Mouse (Mus musculus) spleen, embryonic (tissue): ENCODE results near the gene Pknox1.

Experiments used
- CTCF ChIA-PET: fragments of 350-600 bp; sonication (Branson Sonifier 250); formaldehyde crosslinking; loops from one replicate; lab custom pipeline; 2022; lab: Charles Lee

Pknox1 gene

DNA sequence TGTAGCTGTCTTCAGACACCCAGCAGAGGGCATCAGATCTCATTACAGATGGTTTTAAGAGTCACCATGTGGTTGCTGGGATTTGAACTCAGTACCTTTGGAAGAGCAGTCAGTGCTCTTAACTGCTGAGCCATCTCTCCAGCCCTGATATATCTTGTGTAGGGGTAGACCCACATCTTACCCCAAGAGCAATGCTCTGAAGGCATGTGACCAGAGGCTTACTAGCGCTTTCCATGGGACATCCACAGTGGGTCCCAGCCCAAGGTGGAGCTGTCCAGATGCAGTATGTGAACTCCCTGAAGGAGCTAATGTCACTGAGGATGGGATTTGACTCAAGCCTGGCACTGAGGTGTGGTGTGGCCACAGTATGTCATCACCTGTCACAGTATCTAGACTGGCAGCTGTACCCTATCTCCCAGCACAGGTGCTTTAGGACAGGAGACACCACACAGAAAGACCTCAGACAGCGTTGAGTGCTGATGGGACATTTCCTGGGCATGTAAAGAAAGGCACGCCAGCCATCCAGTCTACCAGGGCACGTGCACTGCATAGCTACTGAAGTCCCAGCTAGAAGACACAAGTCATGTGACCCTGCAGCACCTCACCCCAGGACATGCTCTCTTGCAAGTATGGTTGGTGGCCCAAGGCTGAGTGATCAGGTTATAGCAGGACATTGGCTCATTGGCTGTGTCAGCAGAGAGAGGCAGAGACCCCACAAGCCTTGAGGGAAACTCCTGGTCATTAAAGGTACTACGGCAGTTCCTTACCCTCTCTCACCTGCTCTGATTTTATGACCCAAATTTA, 81.9 kb downstream of the Pknox1 start:
- CTCF ChIA-PET: no interaction called here

DNA sequence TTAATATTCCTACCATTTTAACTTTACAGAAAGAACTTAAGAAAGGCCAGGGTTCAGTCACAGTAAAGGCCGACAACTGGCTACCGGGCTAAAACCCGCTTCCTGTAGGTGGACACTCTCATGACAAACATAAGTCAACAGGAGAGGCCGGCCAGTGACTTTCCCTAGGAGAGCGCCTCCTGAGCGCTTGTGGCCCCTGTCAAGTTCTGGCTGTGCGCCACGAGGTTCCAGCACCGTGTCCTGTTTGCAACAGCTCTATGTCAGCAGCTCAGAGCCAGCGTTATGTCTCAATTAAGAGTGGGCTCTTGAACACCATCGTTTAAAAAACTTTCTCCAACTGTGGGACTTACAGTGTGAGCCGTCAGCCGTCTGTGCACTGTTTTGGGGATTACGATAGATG, 87.6 kb downstream of the Pknox1 start:
- CTCF ChIA-PET: no interaction called here

DNA sequence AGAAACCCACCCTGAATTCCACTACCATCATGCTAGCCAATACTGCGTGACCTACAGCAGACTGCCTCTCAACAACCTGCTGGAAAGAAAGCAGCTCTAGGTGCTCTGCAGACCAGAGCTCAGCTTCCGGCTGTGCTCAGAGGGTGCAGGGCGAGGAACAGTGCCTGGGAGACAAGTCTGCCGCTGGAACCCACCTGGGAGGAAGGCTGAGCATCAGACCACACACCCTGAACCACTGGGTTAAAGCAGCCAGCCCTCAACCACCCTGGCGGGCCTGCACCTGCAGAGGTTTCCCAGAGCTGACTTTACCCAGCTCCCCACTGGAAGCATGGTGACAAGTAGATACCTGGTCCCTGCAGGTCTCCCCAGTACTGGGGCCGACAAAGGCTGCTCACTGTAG, 88.7 kb downstream of the Pknox1 start:
- CTCF ChIA-PET: no interaction called here

DNA sequence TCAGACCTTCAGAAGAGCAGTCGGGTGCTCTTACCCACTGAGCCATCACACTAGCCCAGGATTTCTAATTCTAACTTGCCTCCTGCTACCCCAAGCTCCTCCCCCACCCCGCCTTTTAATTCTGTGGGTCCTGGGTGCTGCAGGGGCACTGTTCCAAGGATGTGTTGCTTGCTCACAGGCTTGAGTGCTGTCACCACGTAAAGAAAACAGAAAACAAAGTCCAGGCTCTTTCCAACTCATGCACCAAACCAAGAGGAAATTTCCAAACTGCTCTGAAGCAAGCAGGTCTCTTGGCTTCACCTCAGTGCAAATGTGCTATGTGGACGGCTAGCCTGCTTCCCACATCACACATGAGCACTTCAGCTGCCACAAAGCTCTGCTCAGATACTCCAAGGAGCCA, 90.8 kb downstream of the Pknox1 start:
- CTCF ChIA-PET: no interaction called here

DNA sequence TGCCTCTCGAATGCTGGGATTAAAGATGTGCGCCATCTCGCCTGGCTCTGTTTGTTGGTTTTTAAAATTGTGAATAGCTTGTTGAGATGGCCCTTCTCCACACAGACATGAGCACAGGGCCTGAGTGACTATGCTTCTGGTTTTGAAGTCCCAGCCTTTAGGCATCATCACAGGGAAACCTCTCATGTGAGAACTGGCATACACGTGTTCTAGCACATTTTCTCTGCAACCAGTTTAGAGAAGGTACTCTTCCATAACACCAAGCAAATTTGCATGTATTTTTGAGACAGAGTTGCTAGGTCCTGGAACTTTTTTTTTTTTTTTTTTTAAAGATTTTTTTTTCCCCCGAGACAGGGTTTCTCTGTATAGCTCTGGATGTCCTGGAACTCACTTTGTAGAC, 92.1 kb downstream of the Pknox1 start:
- CTCF ChIA-PET: interaction anchor here (0.6 kb wide), 1 partner anchor 35 kb away, joined by 5 read pairs; no protein-coding TSS in a partner anchor
